Mouse (Mus musculus) liver, adult 2 months (tissue): ENCODE measurements around the gene Srrm2. TPM values are rescaled to one million over a fixed set of nuclear protein-coding genes. Genes with fewer than 3 reads are reported as not detected.

ENCODE experiments used
- DNase-seq: peaks from one replicate; pipeline ENCODE4 v3.0.0-alpha.2; 2011; ENCODE audit warnings: low read depth, low spot score; ENCODE audit errors: extremely low read depth
- H3K27ac ChIP-seq: fragments of 200-500 bp; replicated peaks from 2 replicates; pipeline ENCODE4 v1.5.1; 2012; ENCODE audit warnings: low read depth, mild to moderate bottlenecking, control low read depth, inconsistent platforms, low read length; ENCODE audit not compliant: insufficient read depth
- H3K27me3 ChIP-seq: fragments of 200-500 bp; 2 replicates; pipeline ENCODE4 v1.6.1; 2012; ENCODE audit warnings: mild to moderate bottlenecking, moderate library complexity, low read length, inconsistent platforms; ENCODE audit not compliant: control insufficient read depth, insufficient read depth
- H3K36me3 ChIP-seq: fragments of 200-500 bp; 2 replicates; pipeline ENCODE4 v1.6.1; 2012; ENCODE audit warnings: low read length, inconsistent platforms; ENCODE audit not compliant: control insufficient read depth, insufficient read depth
- H3K4me1 ChIP-seq: fragments of 200-500 bp; 2 replicates; pipeline ENCODE4 v1.6.1; 2011; ENCODE audit warnings: low read length; ENCODE audit not compliant: control insufficient read depth, insufficient read depth
- H3K4me3 ChIP-seq: fragments of 200-500 bp; 2 replicates; pipeline ENCODE4 v1.5.1; 2011; ENCODE audit warnings: low read depth, mild to moderate bottlenecking, control low read depth, low read length, moderate library complexity; ENCODE audit not compliant: insufficient read depth
- H3K79me2 ChIP-seq: fragments of 200-500 bp; 2 replicates; pipeline ENCODE4 v1.6.1; 2012; ENCODE audit warnings: inconsistent platforms, mild to moderate bottlenecking, low read length, moderate library complexity; ENCODE audit not compliant: control insufficient read depth, insufficient read depth
- H3K9ac ChIP-seq: fragments of 200-500 bp; 2 replicates; pipeline ENCODE4 v1.6.1; 2012; ENCODE audit warnings: low read depth, mild to moderate bottlenecking, control low read depth, inconsistent platforms, low read length
- CTCF ChIP-seq: fragments of 200-500 bp; IDR thresholded peaks from 2 replicates; pipeline ENCODE4 v1.5.1; 2011; ENCODE audit warnings: low read depth, low read length, control low read depth
- POLR2A ChIP-seq: fragments of 200-500 bp; IDR thresholded peaks from 2 replicates; pipeline ENCODE4 v1.6.1; 2011; ENCODE audit warnings: low read length, control low read depth; ENCODE audit not compliant: insufficient read depth; ENCODE audit errors: extremely low read depth
- WGBS: fragments of 180-500 bp; shearing (Covaris S2); methylation state at CpG from one replicate; pipeline ENCODE4 v1.1.7; 2018; 5-methylcytosine and 5-hydroxymethylcytosine counted together
- polyA plus RNA-seq: library from polyadenylated mRNA; depleted of rRNA; stranded (reverse); fragments of >200 nt; gene quantifications from 2 replicates; pipeline ENCODE4 v1.2.3, GENCODE M21; 2012
- total RNA-seq: library from RNA; depleted of rRNA; stranded (reverse); fragments of >200 nt; gene quantifications from 2 replicates; pipeline ENCODE4 v1.2.3, GENCODE M21; 2014

Srrm2 gene
- total and polyA plus RNA-seq, 2 experiments: 33.0 to 316 TPM

- no peaks in the 10 kb centered on the region; the same call in 1 of the 2 replicates for H3K79me2 ChIP-seq
- 92% methylated on average over 5 of the region's 5 CpGs for WGBS
- H3K4me3 ChIP-seq: no peak overlapping the region
- H3K27ac ChIP-seq: no peak overlapping the region
- no peaks in the 10 kb centered on the region for H3K27me3 ChIP-seq
- TF ChIP-seq POLR2A: no peak
- no peak for TF ChIP-seq CTCF
- no peak for DNase-seq
- H3K9ac ChIP-seq: no peak overlapping the region
- H3K4me1 ChIP-seq: no peaks in the 10 kb centered on the region
- H3K36me3 ChIP-seq: peaks cover 77% of the 10 kb centered on the region
These were observed 30.4 kb downstream of the Srrm2 start for GRCm38 (mm10) chr17:23820731-23821130.

GRCm38 (mm10) chr17:23822094-23822493 lies 31.8 kb downstream of the Srrm2 start:
- Histone ChIP-seq H3K9ac (no peak overlapping the region), H3K79me2 (no peaks in the 10 kb centered on the region), H3K36me3 (peaks cover 71% of the 10 kb centered on the region), H3K27me3 (no peaks in the 10 kb centered on the region), H3K4me1 (no peaks in the 10 kb centered on the region), H3K27ac (no peak overlapping the region), H3K4me3 (no peak overlapping the region)
- TF ChIP-seq CTCF: no peak
- TF ChIP-seq POLR2A: no peak
- WGBS: 73% methylated on average over 6 of the region's 6 CpGs
- no peak for DNase-seq

GRCm38 (mm10) chr17:23823018-23823417 lies 32.7 kb downstream of the Srrm2 start:
- H3K4me3 ChIP-seq: no peak overlapping the region
- peaks cover 62% of the 10 kb centered on the region for H3K36me3 ChIP-seq
- no peaks in the 10 kb centered on the region for H3K79me2 ChIP-seq
- no peak for DNase-seq
- no peak overlapping the region for H3K9ac ChIP-seq
- WGBS: 87% methylated on average over 16 of the region's 16 CpGs
- H3K27me3 ChIP-seq: no peaks in the 10 kb centered on the region
- no peak for TF ChIP-seq CTCF
- TF ChIP-seq POLR2A: no peak
- H3K4me1 ChIP-seq: peaks cover 2% of the 10 kb centered on the region; the same call in 1 of the 2 replicates
- H3K27ac ChIP-seq: no peak overlapping the region

- WGBS: 89% methylated on average over 12 of the region's 12 CpGs
- no peak overlapping the region for H3K27ac ChIP-seq
- H3K9ac ChIP-seq: no peak overlapping the region
- H3K36me3 ChIP-seq: peaks cover 56% of the 10 kb centered on the region
- no peak for DNase-seq
- peaks cover 2% of the 10 kb centered on the region; the same call in 1 of the 2 replicates for H3K79me2 ChIP-seq
- H3K27me3 ChIP-seq: no peaks in the 10 kb centered on the region
- H3K4me1 ChIP-seq: peaks cover 2% of the 10 kb centered on the region; the same call in 1 of the 2 replicates
- no peak for TF ChIP-seq CTCF
- no peak overlapping the region for H3K4me3 ChIP-seq
These were observed 33.3 kb downstream of the Srrm2 start for GRCm38 (mm10) chr17:23823614-23824013.

- TF ChIP-seq POLR2A (no peak), CTCF (no peak)
- Histone ChIP-seq H3K4me3 (no peak overlapping the region), H3K36me3 (peaks cover 42% of the 10 kb centered on the region), H3K27ac (no peak overlapping the region), H3K27me3 (no peaks in the 10 kb centered on the region), H3K9ac (no peak overlapping the region), H3K79me2 (peaks cover 3% of the 10 kb centered on the region; the same call in 1 of the 2 replicates), H3K4me1 (peaks cover 8% of the 10 kb centered on the region; the same call in 1 of the 2 replicates)
- WGBS: 86% methylated on average over 4 of the region's 4 CpGs
- no peak for DNase-seq
These were observed 35.3 kb downstream of the Srrm2 start for GRCm38 (mm10) chr17:23825591-23825990.

GRCm38 (mm10) chr17:23828271-23829001 lies 38.1 kb downstream of the Srrm2 start:
- Histone ChIP-seq H3K27ac (peak overlapping the region; percentile 32), H3K27me3 (no peaks in the 10 kb centered on the region), H3K9ac (peak overlapping the region; percentile 67), H3K36me3 (peaks cover 28% of the 10 kb centered on the region), H3K4me3 (peak overlapping the region; percentile 71), H3K4me1 (peaks cover 8% of the 10 kb centered on the region; the same call in 1 of the 2 replicates), H3K79me2 (peaks cover 3% of the 10 kb centered on the region; the same call in 1 of the 2 replicates)
- DNase-seq: peak; percentile 61
- TF ChIP-seq CTCF (no peak), POLR2A (no peak)
- under 1% methylated on average over 47 of the region's 47 CpGs for WGBS
